9 mouse cellular contexts compared by ENCODE assay signal in genomic region chr16:23240950-23241259, GRCm38 (mm10). TPM values are rescaled to one million over a fixed set of nuclear protein-coding genes. Genes with fewer than 3 reads are reported as not detected.
A peak's percentile ranks its signal among the peaks of the same experiment; 100 is the strongest.
DNase-seq lines count a peak whose midpoint lies in the region; ATAC-seq and TF ChIP-seq lines count a peak whose summit lies in the region.
"Had no signal": no experiment of that assay in that cellular context is flagged by ENCODE, and none has a peak within 500 bp of the region (broad histone marks: within the 10 kb centered on the region; RNA-seq: fewer than 3 reads in every experiment).

No protein-coding gene starts in this region.

- no peaks in the 10 kb centered on the region for H3K36me3 ChIP-seq in kidney, embryonic 15.5 days
- no peaks in the 10 kb centered on the region for H3K36me3 ChIP-seq in forebrain, embryonic 16.5 days (ENCODE audit: control insufficient read depth, insufficient read depth)
- no peaks in the 10 kb centered on the region for H3K36me3 ChIP-seq in midbrain, embryonic 15.5 days (replicated peaks)

- TF ChIP-seq CTCF in Patski (IDR thresholded peaks at IDR 0.05) = no peak

- H3K27ac ChIP-seq in kidney, embryonic 15.5 days = peak overlapping the region; percentile 82
- H3K27ac ChIP-seq in forebrain, embryonic 16.5 days (ENCODE audit: low read length) = peak overlapping the region; percentile 16
- H3K27ac ChIP-seq in midbrain, embryonic 15.5 days = no peak overlapping the region

- POLR2A ChIA-PET in Patski (lab: Charles Lee) = no interaction called here

- peaks cover 48% of the 10 kb centered on the region for H3K4me1 ChIP-seq in kidney, embryonic 15.5 days
- peaks cover 25% of the 10 kb centered on the region for H3K4me1 ChIP-seq in forebrain, embryonic 16.5 days (replicated peaks; ENCODE audit: control insufficient read depth, insufficient read depth, low read length)
- peaks cover 15% of the 10 kb centered on the region for H3K4me1 ChIP-seq in midbrain, embryonic 15.5 days

- no peak overlapping the region for H3K4me3 ChIP-seq in kidney, embryonic 15.5 days (replicated peaks)
- H3K4me3 ChIP-seq in forebrain, embryonic 16.5 days (replicated peaks; ENCODE audit: low read length) = no peak overlapping the region
- H3K4me3 ChIP-seq in midbrain, embryonic 15.5 days = no peak overlapping the region

- no peaks in the 10 kb centered on the region for H3K27me3 ChIP-seq in kidney, embryonic 15.5 days
- H3K27me3 ChIP-seq in Patski = no peaks in the 10 kb centered on the region
- H3K27me3 ChIP-seq in forebrain, embryonic 16.5 days (replicated peaks; ENCODE audit: control insufficient read depth, insufficient read depth, low read length) = no peaks in the 10 kb centered on the region
- H3K27me3 ChIP-seq in midbrain, embryonic 15.5 days (replicated peaks) = no peaks in the 10 kb centered on the region

- no peaks in the 10 kb centered on the region for H3K9me3 ChIP-seq in kidney, embryonic 15.5 days (replicated peaks)
- no peaks in the 10 kb centered on the region for H3K9me3 ChIP-seq in forebrain, embryonic 16.5 days (ENCODE audit: control insufficient read depth, low read length)
- no peaks in the 10 kb centered on the region for H3K9me3 ChIP-seq in midbrain, embryonic 15.5 days

- H3K4me2 ChIP-seq in kidney, embryonic 15.5 days = peak overlapping the region; percentile 4; the same call in 1 of the 2 replicates
- no peak overlapping the region for H3K4me2 ChIP-seq in forebrain, embryonic 16.5 days (ENCODE audit: low read length)
- no peak overlapping the region for H3K4me2 ChIP-seq in midbrain, embryonic 15.5 days

- H3K9ac ChIP-seq in kidney, embryonic 15.5 days = no peak overlapping the region
- H3K9ac ChIP-seq in forebrain, embryonic 16.5 days (replicated peaks; ENCODE audit: low read depth, low read length) = no peak overlapping the region
- no peak overlapping the region for H3K9ac ChIP-seq in midbrain, embryonic 15.5 days

- in situ Hi-C loops in Patski (cut with MboI; ENCODE audit: low pct_unique_long_range_greater_than_20kb) = loop anchor here (5.0 kb wide), 1 partner anchor 66 kb away; no protein-coding TSS in a partner anchor

- no peak for DNase-seq in kidney, adult 11 months
- no peak for DNase-seq in Patski (ENCODE audit: low read depth, low spot score)
- DNase-seq in layer of hippocampus, postnatal 25 days (ENCODE audit: extremely low spot score in 1 of 2, low spot score in 1 of 2) = no peak
- no peak for DNase-seq in thymus, adult 18-20 months
- DNase-seq in urinary bladder, adult 18-20 months (ENCODE audit: low spot score in 2 of 2) = no peak
- DNase-seq: thymus, adult 2 months had no signal

- CTCF ChIA-PET in Patski (lab: Charles Lee) = interaction anchor here (1.3 to 1.6 kb wide), 3 partner anchors 8 to 162 kb away, joined by 3 to 8 read pairs (median 5); partner anchors contain the start of gene St6gal1

- WGBS in kidney, embryonic 15.5 days = 35% methylated on average over 5 of the region's 5 CpGs
- WGBS in forebrain, embryonic 16.5 days = 43% methylated on average over 5 of the region's 5 CpGs
- 66% methylated on average over 5 of the region's 5 CpGs for WGBS in midbrain, embryonic 15.5 days

- ATAC-seq in kidney, embryonic 15.5 days (replicated peaks; ENCODE audit: low FRiP score) = no peak
- peak; percentile 10 for ATAC-seq in Patski
- no peak for ATAC-seq in forebrain, embryonic 16.5 days
- peak; percentile 43; the same call in 1 of the 2 replicates for ATAC-seq in midbrain, embryonic 15.5 days (replicated peaks)

RNA-seq across cellular contexts. Expression of gene St6gal1, which starts 16.4 kb away (rescaled TPM):
- 22.6 and 25.5 TPM in 2 replicates for polyA plus RNA-seq in kidney, embryonic 15.5 days (2015; fragmentation: Nextera tagmentation; extraction: Ambion mirVana)
- polyA plus RNA-seq in Patski (2021) = 63.1 TPM
- 50.4 and 61.7 TPM in 2 replicates for polyA plus RNA-seq in forebrain, embryonic 16.5 days (2015; fragmentation: Nextera tagmentation; extraction: Ambion mirVana)
- 27.9 and 29.4 TPM in 2 replicates for polyA plus RNA-seq in midbrain, embryonic 15.5 days (2015; fragmentation: Nextera tagmentation; extraction: Ambion mirVana)
- total RNA-seq in layer of hippocampus, postnatal 25 days (2021) = 10 to 100 TPM; 13.2 to 15.2 TPM

Comparison
In these comparisons a context has a peak if more than half of its experiments do, and no peak if none do; other contexts are left out.
1. ATAC-seq: peak in Patski (single experiment) and midbrain, embryonic 15.5 days (single experiment); none in kidney, embryonic 15.5 days (single experiment) and forebrain, embryonic 16.5 days (single experiment).